Mouse (Mus musculus) gastrocnemius, postnatal 4 days (tissue): ENCODE measurements around the gene Tcte1. TPM values are rescaled to one million over a fixed set of nuclear protein-coding genes. Genes with fewer than 3 reads are reported as not detected.

Source experiments
- DNase-seq, 2 experiments: peaks; one replicate each; pipeline ENCODE4 v3.0.0; 2021 to 2022; ENCODE audit warnings: low spot score in 2 of 2, mixed read lengths in 2 of 2
- total RNA-seq, 2 experiments: library from RNA; stranded (reverse); gene quantifications; 2 replicates each; pipeline ENCODE4 v1.2.3; 2021

Tcte1 gene
- total RNA-seq, 2 experiments from 2014 or later, result not detected

DNA sequence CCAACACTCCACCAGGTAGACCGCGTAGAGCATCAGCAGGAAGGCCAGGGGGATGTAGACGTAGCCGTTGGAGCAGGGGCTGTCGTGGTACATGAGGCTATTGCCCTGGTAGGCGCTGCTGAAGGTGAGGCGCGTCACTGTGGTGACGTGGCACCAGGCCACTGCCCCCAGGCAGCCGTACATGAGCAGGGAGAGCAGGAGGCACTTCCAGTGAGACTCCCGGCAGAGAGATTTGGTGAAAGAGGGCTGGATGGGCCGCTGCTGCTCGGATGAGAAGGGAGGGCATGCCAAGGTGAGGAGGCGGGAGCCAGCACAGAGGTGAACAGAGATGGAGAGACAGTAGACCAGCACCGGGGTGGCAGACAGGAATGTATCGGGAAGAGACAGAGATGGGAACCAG lies 23.7 kb downstream of the Tcte1 start:
- DNase-seq, result no peak

GRCm38 (mm10) chr17:45547461-45548190 lies 24.4 kb downstream of the Tcte1 start:
- DNase-seq, result no peak

DNA sequence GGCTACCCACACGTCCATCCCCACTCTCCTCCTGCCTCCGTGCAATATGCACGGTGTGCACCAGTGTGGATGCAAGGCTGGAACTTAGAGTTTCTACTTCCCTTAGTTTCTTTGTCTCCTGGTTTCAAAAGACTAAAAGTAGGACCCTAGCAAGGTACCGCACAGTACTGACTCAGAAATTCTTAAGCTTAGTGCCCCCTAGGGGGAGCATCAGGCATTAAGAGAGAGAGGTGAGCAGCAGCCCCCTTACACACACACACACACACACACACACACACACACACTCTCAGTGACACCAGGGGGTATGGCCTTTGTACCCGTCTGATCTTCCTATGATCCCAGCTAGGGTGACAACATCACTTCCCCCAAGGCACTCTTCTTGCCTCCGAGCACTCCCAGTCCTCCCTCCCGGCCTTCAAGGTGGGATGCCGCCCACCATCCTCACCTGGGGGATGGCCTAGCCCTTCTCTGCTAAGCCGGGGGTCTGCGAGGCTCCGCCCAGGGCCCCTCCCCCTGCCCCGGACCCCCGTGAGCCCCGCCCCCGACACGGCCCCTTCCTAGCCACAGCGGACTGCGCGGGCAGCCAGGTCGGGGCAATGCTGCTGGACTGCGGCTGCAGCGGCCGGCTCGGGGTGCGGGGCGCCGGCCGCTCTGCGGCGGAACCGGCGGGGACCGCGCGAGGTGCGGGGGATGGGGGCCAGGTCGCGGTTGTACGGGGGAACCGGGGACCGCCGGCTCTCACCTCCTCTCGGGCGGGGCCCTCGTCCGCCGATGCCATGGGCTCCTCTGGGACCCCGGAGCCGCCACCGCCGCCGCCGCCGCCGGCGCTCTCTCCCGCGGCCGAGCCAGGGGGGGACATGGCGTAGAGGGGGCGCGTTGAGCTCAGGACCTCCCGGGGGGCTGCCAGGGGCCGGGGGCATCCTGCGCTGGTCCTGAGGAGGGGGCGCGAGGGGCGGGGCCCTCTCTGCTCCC lies 25.6 kb downstream of the Tcte1 start:
- DNase-seq, result no peak

DNA sequence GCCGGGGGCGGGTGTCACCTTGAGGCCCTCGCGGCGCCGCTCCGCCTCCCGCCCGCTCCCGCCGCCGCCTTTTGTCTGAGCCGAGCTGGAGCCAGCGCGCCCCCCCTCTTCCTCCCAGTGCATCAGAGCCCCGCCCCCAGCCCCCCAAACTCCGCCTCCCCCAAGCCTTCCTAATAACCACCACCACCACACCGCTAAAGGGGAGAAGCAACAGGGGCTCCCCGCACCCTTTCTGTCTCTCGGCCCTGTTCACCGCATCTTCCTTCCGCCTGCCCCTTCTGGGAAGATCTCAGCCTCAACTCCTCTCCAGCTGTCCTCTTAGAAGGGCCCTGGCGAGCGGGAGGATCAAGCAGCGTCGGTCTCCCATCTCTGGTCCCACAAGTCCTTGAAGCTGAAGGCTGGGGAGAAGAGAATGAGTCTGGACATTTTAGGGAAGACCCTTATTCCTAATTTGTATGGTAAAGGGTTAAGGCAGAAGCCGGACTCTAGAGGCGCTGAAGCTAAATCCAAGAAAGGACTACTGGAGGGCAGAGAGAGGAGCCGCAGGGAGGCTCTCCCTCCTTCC lies 26.5 kb downstream of the Tcte1 start, which contains the start of gene Tmem151b:
Tmem151b (minus strand) TSS at position 61 of the 565 bp plus-strand sequence.
- no peak for DNase-seq

GRCm38 (mm10) chr17:45550253-45550652 lies 27.0 kb downstream of the Tcte1 start:
- no peak for DNase-seq

DNA sequence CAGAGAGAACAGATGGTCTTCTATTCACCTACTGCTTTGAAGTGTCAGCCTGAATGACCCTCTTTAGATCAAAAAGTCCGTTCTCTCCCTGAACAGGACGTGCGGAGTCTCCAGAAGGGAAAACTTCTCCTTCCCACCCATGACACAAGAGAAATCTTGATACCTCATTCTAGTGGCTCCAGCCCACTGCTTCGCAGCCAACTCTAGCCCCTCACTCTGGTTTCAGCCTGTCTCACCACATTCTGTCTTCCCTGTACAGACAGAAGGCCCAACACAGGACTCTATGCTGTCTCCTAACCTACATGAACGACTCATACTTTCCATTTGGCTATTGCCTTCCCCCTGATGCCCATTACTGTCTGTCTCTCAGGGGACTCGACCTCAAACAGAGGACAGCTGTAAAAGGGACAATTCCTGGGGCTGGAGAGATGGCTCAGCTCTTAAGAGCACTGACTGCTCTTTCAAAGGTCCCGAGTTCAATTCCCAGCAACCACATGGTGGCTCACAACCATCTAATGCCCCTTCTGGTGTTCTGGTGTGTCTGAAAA lies 28.1 kb downstream of the Tcte1 start:
- DNase-seq, result no peak

GRCm38 (mm10) chr17:45551816-45552451 lies 28.7 kb downstream of the Tcte1 start:
- DNase-seq, result peak in 1 of 2 experiments; percentile 68

- DNase-seq, result no peak
Observed at GRCm38 (mm10) chr17:45553065-45553464, 29.8 kb downstream of the Tcte1 start.

DNA sequence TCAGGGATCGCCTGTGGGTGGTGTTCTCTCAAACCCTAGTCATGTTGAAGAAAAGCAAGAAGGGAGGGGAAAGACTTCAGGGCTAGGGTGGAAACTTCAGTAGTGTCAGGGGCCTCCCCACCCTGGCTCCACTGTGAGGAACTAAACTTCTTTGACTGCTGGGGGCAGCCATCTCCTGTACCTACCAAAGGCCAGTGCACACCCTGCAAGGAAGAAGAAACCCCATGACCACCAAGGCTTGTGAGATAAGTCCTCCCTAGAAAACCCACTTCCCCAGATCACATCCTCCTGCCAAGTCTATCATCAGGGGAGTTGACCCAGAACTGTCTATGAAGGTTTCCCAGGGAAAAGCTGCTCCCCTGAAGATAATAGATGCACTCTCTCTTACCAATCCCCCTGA lies 31.2 kb downstream of the Tcte1 start:
- DNase-seq, result no peak

DNA sequence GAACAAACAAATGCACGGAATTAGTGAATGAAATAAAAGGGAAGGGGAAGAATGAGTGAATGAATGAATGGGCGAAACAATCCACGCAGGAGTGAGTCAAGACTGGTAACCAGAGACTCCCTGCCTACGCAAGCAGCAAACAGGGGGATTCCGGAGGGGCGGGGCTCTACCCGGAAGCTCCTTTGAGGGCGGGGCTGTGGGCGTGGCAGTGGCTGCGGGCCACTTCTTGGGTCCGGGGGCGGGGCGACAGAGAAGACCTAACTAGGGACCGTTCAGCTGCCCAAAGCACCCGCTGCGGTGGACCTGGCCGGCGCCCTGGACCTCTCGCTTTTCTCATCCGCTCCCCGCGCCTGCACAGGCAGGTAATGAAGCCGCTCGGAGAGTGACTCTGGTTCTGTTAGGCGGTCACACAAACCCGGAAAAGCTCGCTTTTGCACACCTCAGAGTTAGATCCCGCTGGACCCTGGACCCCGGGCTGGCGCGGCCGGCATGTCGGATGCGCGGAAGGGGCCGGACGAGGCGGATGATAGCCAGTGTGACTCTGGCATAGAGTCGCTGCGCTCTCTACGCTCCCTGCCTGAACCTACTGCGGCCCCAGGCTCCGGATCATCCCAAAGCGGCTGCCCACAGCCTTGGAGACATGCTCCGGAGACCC lies 32.3 kb downstream of the Tcte1 start, which contains the start of gene Nfkbie:
Nfkbie (plus strand) TSS at position 252 of the 655 bp plus-strand sequence.
- peak; percentile 89 to 92 for DNase-seq

DNA sequence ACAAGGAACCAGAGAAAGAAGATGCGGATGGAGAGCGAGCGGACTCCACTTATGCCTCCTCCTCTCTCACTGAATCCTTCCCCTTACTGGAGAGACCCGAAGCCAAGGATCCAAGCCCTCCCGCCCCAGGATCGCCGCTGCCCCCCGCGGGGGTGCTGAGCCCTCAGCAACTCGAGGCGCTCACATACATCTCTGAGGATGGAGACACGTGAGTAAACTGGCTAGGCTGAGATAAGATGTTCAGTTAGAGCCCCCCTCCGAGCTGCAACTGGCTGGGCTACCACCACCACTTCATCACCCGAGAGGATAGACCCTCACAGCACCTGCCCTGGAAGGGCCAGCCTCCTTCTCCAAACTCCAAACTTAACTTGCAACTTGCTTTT lies 32.9 kb downstream of the Tcte1 start:
- DNase-seq, result no peak

DNA sequence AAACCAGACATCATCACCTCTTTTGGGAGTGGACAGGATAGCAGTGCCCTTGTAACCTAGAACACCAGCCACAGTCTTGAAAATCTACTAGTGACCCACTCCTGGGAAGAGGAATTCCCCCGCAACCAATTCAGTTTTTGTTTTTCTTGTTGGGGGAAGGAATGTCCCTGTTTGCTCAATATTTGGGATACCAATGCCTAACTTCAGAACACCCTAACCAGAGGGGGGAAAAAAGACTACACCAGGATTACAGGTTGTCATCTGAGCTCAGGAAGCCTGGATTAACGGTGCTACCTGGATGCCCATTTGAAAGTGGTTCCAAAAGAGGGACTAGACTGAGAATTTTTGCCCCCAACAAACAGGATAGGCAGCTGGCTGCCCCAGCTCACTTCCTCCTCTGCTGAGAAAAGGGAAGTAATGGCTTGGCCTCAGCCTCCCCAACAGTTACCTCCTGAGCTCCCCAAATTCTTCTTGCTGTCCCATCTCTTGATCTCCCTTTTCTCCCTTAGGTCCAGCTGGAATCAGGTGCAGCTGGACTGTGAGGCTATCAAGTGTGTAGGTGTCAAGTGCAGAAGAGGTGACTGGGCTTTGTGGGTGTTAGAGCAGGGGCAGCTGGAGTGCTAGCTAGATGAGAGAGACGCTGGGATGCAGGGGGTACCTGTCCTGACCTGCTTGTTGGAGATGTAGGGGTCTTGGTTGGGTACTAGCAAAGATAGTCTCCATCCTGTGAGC lies 33.4 kb downstream of the Tcte1 start:
- DNase-seq, result no peak

- DNase-seq, result no peak
Observed at GRCm38 (mm10) chr17:45557246-45557824, 34.1 kb downstream of the Tcte1 start.

- DNase-seq, result no peak
Observed at GRCm38 (mm10) chr17:45557998-45558862, 35.0 kb downstream of the Tcte1 start.

DNA sequence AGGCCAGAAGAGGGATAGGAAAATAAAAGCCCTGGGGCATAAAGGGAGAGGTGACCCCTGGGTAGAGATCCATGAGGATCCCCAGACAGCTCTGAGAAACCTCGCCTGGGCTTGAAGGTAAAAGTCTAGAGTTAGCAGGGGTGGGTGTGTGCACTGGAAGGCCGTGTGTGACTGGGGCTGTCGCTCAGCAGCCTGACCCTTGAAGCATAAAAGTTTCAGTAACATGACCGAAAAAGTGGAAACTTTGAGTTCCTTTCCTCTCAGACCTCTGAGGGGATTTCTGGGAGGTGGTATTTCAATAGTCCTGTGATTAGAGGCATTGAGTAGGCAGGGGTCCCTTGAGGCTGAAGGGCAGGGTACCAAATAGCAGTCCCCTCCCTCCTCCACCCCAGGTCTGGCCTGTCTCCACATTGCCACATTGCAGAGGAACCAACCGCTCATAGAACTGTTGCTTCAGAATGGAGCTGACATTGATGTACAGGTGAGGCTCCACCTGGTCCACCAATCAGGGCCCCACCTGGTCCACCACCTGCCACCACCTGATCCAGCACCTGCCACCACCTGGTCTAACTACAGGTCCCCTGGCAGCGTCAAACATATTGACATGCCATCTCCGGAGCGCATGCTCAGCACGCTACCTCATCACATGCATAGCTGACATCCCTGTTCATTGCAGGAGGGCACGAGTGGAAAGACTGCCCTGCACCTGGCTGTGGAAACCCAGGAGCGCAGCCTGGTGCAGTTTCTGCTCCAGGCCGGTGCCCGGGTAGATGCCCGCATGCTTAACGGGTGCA lies 36.7 kb downstream of the Tcte1 start:
- no peak for DNase-seq

- no peak for DNase-seq
Observed at GRCm38 (mm10) chr17:45563216-45563615, 40.0 kb downstream of the Tcte1 start.
